Mouse (Mus musculus) right cerebral cortex, postnatal 4 days (tissue): ENCODE measurements around the gene Morc1.

Experiments
- DNase-seq: peaks from one replicate; pipeline ENCODE4 v3.0.0-alpha.2; 2022

The Morc1 gene

DNA sequence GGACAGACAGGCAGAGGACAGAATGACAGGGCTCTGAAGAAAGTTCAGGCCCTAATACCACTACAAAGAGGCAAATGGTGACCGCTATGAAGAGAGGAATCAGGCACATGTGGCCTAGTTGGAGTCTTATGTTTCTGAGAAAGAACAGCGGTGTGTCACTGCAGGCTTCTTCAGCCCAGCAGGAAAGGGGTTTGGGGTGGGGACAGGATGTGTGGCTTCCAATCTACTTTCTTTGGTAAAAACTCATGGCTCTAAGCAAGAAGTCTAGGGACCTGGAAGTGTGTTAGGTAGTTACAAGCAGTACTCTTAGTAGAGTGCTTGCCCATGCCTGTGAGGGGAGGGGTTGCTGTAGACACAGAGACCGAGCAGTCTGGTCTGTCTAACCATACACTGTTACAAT, 196.3 kb downstream of the Morc1 start:
- DNase-seq, result no peak

DNA sequence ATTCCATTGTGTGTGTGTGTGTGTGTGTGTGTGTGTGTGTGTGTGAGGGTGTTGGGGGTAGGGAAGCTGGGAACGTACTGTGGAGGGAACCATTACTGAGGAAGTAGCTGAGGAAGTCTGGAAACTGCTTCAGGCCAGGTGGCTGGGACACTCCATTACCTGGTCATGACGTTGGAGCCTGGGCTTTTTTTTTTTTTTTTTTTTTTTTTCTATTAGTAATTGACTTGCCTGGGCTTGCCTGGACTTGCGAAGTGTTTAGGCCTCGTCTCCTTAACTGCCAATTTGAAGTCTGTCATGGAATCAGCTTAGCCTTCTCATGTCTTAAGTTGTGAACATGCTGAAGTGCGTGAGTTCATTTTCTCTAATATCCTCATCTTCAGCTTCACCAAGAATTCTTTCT, 198.7 kb downstream of the Morc1 start:
- no peak for DNase-seq

DNA sequence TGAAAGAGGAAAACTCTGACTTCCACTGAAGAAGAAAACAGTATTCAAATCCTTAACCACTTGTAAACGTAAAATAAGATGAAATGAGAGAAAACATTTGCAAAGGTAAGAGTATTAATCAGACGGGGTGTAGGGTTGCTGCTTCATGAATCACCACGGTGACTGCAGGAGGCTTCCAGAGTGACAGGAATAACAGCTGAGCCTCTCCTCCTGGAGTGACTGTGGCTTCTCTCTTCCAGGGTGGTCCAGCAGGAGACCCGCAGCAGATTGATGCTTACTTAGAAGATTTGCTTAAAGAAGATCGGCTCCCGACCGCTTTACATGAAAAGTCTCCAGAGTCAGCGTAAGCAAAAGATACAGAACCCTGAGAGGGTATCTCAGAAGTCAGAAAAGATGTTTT, 199.4 kb downstream of the Morc1 start:
- DNase-seq, result no peak

DNA sequence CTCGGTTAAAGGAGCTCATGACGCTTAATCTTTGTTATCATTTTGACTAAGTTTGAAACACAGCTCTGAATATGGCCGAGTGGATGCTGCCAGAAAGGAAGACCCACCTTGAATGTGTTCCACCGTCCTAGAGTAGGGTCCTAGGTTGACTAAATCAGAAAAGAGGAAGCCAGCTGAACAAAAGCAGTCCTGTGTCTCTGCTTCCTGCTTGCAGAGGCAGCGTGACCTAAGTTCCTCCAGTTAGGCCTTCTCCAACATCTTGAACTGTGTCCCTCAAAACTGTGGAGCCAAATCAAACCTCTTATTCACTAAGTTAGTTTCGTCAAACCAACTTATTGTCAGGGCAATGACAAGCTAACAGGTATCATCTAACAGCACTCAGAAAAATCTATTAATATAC, 201.3 kb downstream of the Morc1 start:
- DNase-seq, result no peak

DNA sequence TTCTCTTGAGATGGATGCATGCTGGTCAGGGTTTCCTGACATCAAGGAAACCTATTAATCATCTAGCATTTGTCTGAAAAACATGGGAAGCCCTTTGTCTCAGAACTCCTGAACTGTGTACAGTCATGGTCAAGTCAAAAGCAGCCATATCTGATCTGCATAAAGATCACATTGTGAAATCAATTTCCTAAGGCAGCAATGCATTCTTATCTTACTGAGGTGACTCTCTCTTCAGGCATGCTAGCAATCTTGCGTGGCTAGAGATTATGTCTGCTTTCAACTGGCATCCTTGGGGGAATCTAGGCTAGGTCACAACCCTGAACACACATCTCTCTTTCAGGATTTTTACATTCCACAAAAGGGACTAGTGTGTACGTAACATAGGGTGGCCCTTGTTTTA, 215.2 kb downstream of the Morc1 start:
- no peak for DNase-seq

DNA sequence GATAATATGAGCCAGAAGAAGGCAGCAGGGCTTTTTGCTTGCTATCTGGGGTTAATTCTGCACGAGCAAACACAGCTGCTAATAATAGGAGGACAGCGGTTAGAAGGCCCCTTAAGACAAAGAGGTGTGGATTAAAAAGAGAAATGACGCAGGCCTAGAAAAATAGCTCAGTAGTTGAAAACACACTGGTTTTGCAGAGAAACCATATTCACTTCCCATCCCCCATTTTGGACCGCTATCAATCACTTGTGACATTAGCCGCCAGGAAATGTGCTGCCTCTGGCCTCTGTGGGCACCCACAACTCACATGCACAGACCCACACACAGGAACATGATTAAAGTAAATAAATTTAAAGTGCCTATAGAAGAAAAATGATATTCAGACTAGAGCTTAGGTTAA, 240.7 kb downstream of the Morc1 start:
- DNase-seq, result no peak

DNA sequence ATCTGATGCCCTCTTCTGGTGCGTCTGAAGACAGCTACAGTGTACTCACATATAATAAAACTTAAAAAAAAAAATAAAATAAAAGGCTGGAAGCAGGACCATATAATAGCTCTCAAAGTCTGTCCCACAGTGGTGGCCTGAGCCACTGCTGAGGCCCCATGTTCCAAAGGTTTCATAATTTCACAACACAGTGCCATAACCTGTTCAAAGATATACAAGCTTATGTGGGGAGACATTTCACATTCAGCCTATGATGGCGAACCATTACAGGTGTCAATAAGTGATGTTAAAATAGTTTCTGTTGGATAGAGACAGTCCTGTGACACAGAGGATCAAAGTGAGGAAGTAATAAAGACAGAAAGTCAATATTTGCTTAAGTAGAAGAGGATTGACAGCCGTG, 241.6 kb downstream of the Morc1 start:
- DNase-seq, result no peak

DNA sequence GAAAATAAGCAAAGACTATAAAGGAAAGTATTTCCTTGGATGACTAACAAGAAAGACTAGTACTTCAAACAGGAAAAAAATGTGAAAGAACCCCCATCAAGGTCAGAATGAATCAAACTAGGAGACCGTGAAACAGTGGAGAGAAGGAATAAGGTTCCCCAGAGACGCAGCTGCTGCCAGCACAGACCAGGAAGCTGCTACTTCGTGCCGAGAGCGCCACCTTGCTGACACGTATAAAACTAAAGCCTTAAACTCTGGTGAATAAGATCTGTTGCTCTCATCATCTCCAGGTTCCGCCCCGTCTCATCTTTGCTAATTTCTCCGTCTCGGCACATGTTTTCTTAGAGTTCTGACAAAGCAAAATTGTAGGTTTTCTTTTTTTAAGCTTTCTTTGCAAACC, 244.6 kb downstream of the Morc1 start:
- DNase-seq, result peak; percentile 89

DNA sequence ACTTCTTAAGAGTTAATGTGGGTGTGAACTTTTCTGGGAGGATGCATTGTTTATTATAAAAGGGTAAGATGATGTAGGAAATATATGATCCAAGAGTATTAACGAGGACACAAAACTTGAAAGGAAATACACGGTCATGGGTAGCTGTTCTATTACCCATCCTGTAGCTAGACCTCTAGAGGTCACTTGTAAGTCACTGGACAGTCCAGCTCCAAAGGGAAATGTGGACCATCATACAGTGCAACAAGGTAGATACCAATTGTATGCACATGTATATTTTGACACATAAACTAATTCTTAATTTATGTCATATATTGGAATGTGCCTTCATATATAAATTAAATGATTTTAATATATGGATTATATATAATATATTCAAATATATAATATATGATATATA, 245.2 kb downstream of the Morc1 start:
- no peak for DNase-seq

DNA sequence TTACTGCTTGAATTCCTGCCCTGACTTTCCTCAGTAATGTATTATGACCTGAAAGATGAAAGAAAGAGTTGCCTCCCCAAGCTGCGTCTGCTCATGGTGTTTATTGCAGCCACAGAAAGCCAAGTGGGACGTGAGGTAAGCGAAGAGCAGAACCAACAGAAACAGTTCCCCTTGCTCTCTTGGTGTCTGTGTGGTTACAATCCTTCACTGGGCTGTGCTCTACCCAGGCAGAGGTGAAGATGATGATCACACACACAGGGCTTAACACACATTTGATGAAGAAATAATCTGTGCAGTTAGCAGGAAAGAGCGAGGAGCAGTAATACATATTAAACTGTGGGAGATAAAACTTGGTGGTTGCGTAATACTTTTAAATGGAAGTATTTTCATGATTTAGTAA, 246.3 kb downstream of the Morc1 start:
- DNase-seq, result no peak

DNA sequence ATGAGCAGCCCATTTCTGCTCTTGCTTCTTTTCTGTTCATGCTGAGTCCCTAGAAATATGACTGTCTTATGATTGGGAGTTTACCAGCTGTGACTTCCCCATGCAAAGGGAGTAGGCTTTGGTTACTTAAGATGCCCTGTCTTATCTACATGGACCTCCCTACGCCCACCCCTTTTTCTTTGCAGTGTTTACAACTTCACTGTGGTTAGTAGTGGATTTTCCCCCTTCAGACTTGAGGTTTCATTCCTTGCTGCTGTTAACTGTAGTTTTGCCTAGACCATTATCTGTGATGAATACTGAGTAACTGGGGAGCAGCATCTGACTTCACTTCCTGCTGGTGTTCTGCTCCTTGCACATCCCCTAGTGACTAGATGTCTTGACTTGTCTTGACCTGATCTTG, 247.0 kb downstream of the Morc1 start:
- no peak for DNase-seq
